Mouse (Mus musculus): Measurements from ENCODE around the gene Rsph6a. TPM values are rescaled to one million over a fixed set of nuclear protein-coding genes. Genes with fewer than 3 reads are reported as not detected.
A peak's percentile ranks its signal among the peaks of the same experiment; 100 is the strongest.

Rsph6a gene
- total and polyA plus RNA-seq, 2 experiments from 2014 or later = 0.44 TPM; not detected in 1

DNA sequence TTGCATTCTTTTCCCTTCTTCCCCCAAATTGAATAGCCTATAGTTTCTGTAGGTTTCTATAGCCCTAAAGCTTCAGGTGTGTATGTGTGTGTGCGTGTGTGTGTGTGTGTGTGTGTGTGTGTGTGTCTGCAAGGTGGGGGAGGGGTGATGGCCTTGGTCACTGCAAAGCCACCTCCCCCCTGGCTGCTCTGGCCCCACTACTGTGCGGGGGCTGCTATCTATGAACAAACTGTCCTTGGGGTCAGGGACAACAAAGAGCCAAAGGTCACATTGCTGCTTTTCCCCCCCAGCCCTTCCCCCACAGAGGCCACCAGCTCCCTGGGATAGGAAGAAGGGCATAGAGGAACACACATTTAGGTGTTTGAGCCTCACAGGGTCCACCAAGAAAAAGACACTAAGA is 41.6 kb upstream of the Rsph6a start:
- DNase-seq (ENCODE audit: low spot score) = no peak
- Histone ChIP-seq H3K36me3 (ENCODE audit: insufficient read depth, low read length) (no peaks in the 10 kb centered on the region), H3K4me1 (ENCODE audit: insufficient read depth, low read length) (no peaks in the 10 kb centered on the region), H3K9ac (replicated peaks; ENCODE audit: low read length) (no peak overlapping the region), H3K9me3 (ENCODE audit: low read length) (no peaks in the 10 kb centered on the region), H3K4me2 (ENCODE audit: low read depth, low read length) (no peak overlapping the region), H3K27me3 (ENCODE audit: insufficient read depth, low read length) (no peaks in the 10 kb centered on the region), H3K4me3 (ENCODE audit: low read length) (no peak overlapping the region), H3K27ac (no peak overlapping the region)
- ATAC-seq = no peak
- TF ChIP-seq CTCF (IDR thresholded peaks at IDR 0.05; ENCODE audit: low read depth) = no peak
- 54% methylated on average over 2 of the region's 2 CpGs for WGBS

DNA sequence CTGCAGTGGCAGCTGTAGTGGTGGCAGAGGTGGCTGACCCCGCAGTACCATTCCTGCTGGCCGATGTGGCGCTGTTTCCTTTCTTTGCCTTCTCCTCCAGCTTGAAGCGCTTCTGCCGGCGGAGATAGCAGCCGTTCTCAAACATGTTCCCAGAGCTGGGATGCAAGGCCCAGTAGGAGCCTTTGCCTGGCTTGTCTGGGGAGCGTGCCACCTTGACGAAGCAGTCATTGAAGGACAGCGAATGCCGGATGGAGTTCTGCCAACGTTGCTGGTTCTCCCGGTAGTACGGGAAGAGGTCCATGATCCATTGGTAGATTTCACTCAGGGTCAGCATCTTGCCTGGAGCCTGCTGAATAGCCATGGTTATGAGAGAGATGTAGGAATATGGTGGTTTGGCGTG is 40.0 kb upstream of the Rsph6a start:
- no peak overlapping the region for H3K4me2 ChIP-seq (ENCODE audit: low read depth, low read length)
- ATAC-seq = no peak
- H3K27me3 ChIP-seq (ENCODE audit: insufficient read depth, low read length) = no peaks in the 10 kb centered on the region
- DNase-seq (ENCODE audit: low spot score) = no peak
- H3K4me3 ChIP-seq (ENCODE audit: low read length) = no peak overlapping the region
- no peaks in the 10 kb centered on the region for H3K9me3 ChIP-seq (ENCODE audit: low read length)
- 60% methylated on average over 15 of the region's 15 CpGs for WGBS
- H3K4me1 ChIP-seq (ENCODE audit: insufficient read depth, low read length) = no peaks in the 10 kb centered on the region
- peak; percentile 21 for TF ChIP-seq CTCF (IDR thresholded peaks at IDR 0.05; ENCODE audit: low read depth)
- H3K9ac ChIP-seq (replicated peaks; ENCODE audit: low read length) = no peak overlapping the region
- H3K36me3 ChIP-seq (ENCODE audit: insufficient read depth, low read length) = no peaks in the 10 kb centered on the region
- no peak overlapping the region for H3K27ac ChIP-seq

DNA sequence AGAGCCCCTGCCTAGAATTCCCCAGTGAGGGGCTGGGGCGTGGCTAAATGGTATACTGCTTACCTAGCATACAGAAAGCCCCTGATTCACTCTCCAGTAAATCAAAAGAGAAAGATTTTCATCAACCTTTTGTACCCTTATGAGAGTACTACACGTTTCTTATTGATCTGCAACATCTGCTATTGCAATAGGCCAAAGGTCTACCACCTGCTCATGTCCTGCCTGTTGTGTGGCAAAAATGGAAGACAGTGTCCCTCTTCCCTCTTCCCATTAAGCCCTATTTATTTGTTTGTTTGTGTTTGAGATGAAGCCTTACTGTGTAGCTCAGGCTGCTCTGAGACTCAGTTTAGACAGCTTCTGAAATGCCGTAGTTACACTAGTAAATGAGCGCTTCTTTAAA is 38.4 kb upstream of the Rsph6a start:
- TF ChIP-seq CTCF (IDR thresholded peaks at IDR 0.05; ENCODE audit: low read depth) = no peak
- DNase-seq (ENCODE audit: low spot score) = no peak
- Histone ChIP-seq H3K4me2 (ENCODE audit: low read depth, low read length) (no peak overlapping the region), H3K9me3 (ENCODE audit: low read length) (no peaks in the 10 kb centered on the region), H3K4me1 (ENCODE audit: insufficient read depth, low read length) (no peaks in the 10 kb centered on the region), H3K4me3 (ENCODE audit: low read length) (no peak overlapping the region), H3K27ac (no peak overlapping the region), H3K9ac (replicated peaks; ENCODE audit: low read length) (no peak overlapping the region), H3K27me3 (ENCODE audit: insufficient read depth, low read length) (peaks cover 3% of the 10 kb centered on the region; the same call in 1 of the 2 replicates), H3K36me3 (ENCODE audit: insufficient read depth, low read length) (no peaks in the 10 kb centered on the region)
- ATAC-seq = no peak
- WGBS = 92% methylated on average over 4 of the region's 4 CpGs

DNA sequence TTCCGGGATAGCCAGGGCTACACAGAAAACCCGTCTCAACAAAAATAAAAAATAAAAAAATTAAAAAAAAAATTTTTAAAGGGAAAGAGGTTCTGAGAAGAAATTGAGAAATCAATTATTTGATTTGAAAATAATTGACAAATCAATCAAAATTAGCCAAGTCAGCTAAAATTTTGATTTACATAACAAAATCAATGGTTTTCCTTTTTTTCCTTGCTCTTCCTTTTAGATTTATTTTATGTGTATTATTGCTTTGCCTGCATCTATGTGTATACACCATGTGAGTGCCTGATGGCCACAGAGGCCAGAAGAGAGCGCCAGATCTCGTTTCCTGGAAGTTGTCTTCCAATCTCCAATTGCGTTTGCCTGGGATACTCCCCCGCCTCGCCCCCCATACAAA is 36.6 kb upstream of the Rsph6a start:
- WGBS = 92% methylated on average over 7 of the region's 7 CpGs
- no peak overlapping the region for H3K4me2 ChIP-seq (ENCODE audit: low read depth, low read length)
- no peak for ATAC-seq
- no peaks in the 10 kb centered on the region for H3K9me3 ChIP-seq (ENCODE audit: low read length)
- peaks cover 20% of the 10 kb centered on the region for H3K27me3 ChIP-seq (ENCODE audit: insufficient read depth, low read length)
- no peaks in the 10 kb centered on the region for H3K4me1 ChIP-seq (ENCODE audit: insufficient read depth, low read length)
- H3K27ac ChIP-seq = no peak overlapping the region
- no peak for TF ChIP-seq CTCF (IDR thresholded peaks at IDR 0.05; ENCODE audit: low read depth)
- H3K4me3 ChIP-seq (ENCODE audit: low read length) = no peak overlapping the region
- DNase-seq (ENCODE audit: low spot score) = no peak
- no peaks in the 10 kb centered on the region for H3K36me3 ChIP-seq (ENCODE audit: insufficient read depth, low read length)
- no peak overlapping the region for H3K9ac ChIP-seq (replicated peaks; ENCODE audit: low read length)

DNA sequence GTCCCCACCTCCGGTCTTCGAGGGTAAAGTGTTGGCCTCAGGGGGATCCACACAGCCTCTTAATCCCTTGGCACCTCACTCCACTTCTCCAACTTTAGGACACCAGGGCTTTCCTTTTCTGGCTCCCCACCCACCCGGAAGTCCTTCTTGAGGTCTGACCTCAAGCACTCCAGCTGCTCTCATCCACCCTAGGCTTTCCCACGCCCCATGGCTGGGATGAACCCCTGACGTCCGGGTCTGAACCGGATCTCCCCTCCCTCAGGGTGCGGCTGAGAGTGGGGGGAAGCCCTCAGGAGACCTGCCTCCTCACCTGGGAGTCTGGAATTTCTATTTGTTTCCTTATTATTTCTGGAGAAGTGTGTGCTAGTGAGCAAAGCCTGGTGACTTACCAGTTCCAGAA is 33.4 kb upstream of the Rsph6a start:
- 26% methylated on average over 8 of the region's 8 CpGs for WGBS

DNA sequence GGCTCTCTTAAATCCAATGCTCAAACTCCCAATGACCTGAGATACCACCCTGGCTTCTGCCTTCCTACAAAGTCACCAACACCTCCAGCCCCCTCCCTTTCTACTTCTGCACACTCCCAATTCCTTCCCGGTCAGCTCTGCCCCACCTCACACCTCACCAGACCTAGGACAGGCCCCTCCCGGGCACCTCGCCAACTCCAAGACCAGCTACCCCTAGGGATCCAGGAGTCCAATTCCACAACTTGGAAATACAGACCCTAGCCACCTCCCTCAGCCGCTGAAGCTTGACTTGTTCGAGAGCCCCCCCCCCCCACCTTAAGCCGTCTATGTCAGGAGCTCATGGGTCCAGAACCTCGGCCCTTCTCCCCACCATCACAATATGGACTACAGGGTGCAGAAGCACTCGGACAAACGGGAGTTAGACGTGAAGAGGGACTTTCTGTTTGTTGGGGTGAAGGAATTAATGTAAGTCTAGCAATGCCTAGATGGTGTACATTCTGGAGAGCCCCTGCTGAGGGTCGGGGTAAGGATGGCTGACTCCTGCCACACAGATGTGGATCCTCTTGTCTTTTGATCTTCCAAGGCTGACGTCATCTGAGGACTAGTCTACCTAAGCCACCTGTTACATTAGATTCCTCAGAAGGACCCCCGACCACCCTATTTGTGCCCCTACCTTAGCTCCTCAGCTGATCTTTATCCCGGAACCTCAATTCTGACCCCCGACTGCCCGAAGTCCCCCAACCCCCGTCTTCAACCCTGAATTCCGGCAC is 32.1 kb upstream of the Rsph6a start:
- no peak for ATAC-seq

More for the DNA sequence above, 33.4 kb upstream of the Rsph6a start:
- ATAC-seq (no peak), DNase-seq (ENCODE audit: low spot score) (no peak)
- TF ChIP-seq CTCF (IDR thresholded peaks at IDR 0.05; ENCODE audit: low read depth) = no peak
- H3K27me3 ChIP-seq (ENCODE audit: insufficient read depth, low read length) = peaks cover 29% of the 10 kb centered on the region
- no peaks in the 10 kb centered on the region for H3K36me3 ChIP-seq (ENCODE audit: insufficient read depth, low read length)
- H3K4me1 ChIP-seq (ENCODE audit: insufficient read depth, low read length) = peaks cover 4% of the 10 kb centered on the region
- H3K4me3 ChIP-seq (ENCODE audit: low read length) = no peak overlapping the region
- H3K9me3 ChIP-seq (ENCODE audit: low read length) = no peaks in the 10 kb centered on the region
- no peak overlapping the region for H3K4me2 ChIP-seq (ENCODE audit: low read depth, low read length)
- H3K9ac ChIP-seq (replicated peaks; ENCODE audit: low read length) = no peak overlapping the region
- H3K27ac ChIP-seq = no peak overlapping the region

DNA sequence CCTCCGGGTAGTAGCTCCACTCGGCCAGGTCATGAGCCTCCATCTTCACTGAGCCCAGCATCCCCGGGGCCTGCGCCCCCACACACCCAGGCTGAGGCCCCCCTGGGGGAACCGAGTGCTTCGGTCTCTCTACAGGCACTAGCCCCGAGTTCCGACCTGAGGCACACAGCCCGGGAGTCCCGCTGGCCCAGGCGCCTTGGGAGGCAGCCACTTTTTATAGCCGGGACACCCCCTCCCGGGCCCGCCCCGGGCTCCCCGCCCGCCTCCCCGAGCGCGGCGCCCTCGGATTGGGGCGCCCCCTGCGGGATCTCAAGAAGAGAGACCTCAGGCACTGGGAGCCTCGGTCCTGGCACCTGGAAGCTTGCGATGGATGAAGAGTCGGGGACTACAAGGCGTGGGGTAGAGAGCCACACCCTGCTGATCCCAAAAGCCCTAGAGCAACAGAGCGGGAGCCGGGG is 31.1 kb upstream of the Rsph6a start, which contains the start of gene Foxa3:
Gene Foxa3, minus strand, starts transcription at position 182 of the 458 bp plus-strand sequence.
- Histone ChIP-seq H3K36me3 (ENCODE audit: insufficient read depth, low read length) (no peaks in the 10 kb centered on the region), H3K4me1 (ENCODE audit: insufficient read depth, low read length) (peaks cover 4% of the 10 kb centered on the region), H3K9ac (replicated peaks; ENCODE audit: low read length) (peak within 1 kb of the TSS; percentile 76), H3K4me2 (ENCODE audit: low read depth, low read length) (peak within 1 kb of the TSS; percentile 80), H3K27me3 (ENCODE audit: insufficient read depth, low read length) (peaks cover 29% of the 10 kb centered on the region), H3K9me3 (ENCODE audit: low read length) (no peaks in the 10 kb centered on the region), H3K27ac (peak within 1 kb of the TSS; percentile 65; the same call in 1 of the 2 replicates), H3K4me3 (ENCODE audit: low read length) (peak within 1 kb of the TSS; percentile 76)
- WGBS = 4% methylated on average over 25 of the region's 30 CpGs
- ATAC-seq = peak; percentile 3; the same call in 1 of the 2 replicates
- DNase-seq (ENCODE audit: low spot score) = no peak
- TF ChIP-seq CTCF (IDR thresholded peaks at IDR 0.05; ENCODE audit: low read depth) = no peak

More for the DNA sequence above, 32.1 kb upstream of the Rsph6a start:
- 64% methylated on average over 18 of the region's 18 CpGs for WGBS
- DNase-seq (ENCODE audit: low spot score) = no peak
- H3K27me3 ChIP-seq (ENCODE audit: insufficient read depth, low read length) = peaks cover 29% of the 10 kb centered on the region
- no peak for TF ChIP-seq CTCF (IDR thresholded peaks at IDR 0.05; ENCODE audit: low read depth)
- no peak overlapping the region for H3K4me3 ChIP-seq (ENCODE audit: low read length)
- no peak overlapping the region for H3K9ac ChIP-seq (replicated peaks; ENCODE audit: low read length)
- no peak overlapping the region for H3K4me2 ChIP-seq (ENCODE audit: low read depth, low read length)
- no peaks in the 10 kb centered on the region for H3K36me3 ChIP-seq (ENCODE audit: insufficient read depth, low read length)
- H3K4me1 ChIP-seq (ENCODE audit: insufficient read depth, low read length) = peaks cover 4% of the 10 kb centered on the region
- no peaks in the 10 kb centered on the region for H3K9me3 ChIP-seq (ENCODE audit: low read length)
- H3K27ac ChIP-seq = no peak overlapping the region

All from hindbrain, postnatal 0 days (tissue).